Mouse (Mus musculus) ES-E14 (cell line): ENCODE results near the gene Itga9. TPM values are rescaled to one million over a fixed set of nuclear protein-coding genes. Genes with fewer than 3 reads are reported as not detected.

Experiments
- DNase-seq: peaks from one replicate; pipeline ENCODE4 v3.0.0-alpha.2; 2013; ENCODE audit warnings: low read depth, low spot score
- H3K27ac ChIP-seq: 2 replicates; pipeline ENCODE4 v1.5.1; 2012; ENCODE audit warnings: low read depth, mild to moderate bottlenecking, low read length, moderate library complexity, mixed read lengths; ENCODE audit not compliant: poor library complexity, insufficient read depth, severe bottlenecking
- H3K36me3 ChIP-seq: 2 replicates; pipeline ENCODE4 v1.6.1; 2012; ENCODE audit warnings: mild to moderate bottlenecking, low read length, moderate library complexity, mixed read lengths; ENCODE audit not compliant: control insufficient read depth, poor library complexity, insufficient read depth, severe bottlenecking
- H3K4me1 ChIP-seq, 2 experiments: fragments of 150-350 bp in 1 of 2; sonication (generic) in 1 of 2; 2 replicates each; pipeline ENCODE4 v1.6.1; 2012; ENCODE audit warnings: low read length in 2 of 2, mild to moderate bottlenecking in 1 of 2, mixed read lengths in 1 of 2; ENCODE audit not compliant: control insufficient read depth in 2 of 2, insufficient read depth in 2 of 2, poor library complexity in 1 of 2
- H3K4me3 ChIP-seq, 2 experiments: fragments of 150-350 bp in 1 of 2; sonication (generic) in 1 of 2; 2 replicates each; pipeline ENCODE4 v1.5.1; 2012; ENCODE audit warnings: low read length in 2 of 2, low read depth in 1 of 2, mild to moderate bottlenecking in 1 of 2, mixed read lengths in 1 of 2; ENCODE audit not compliant: insufficient read depth in 1 of 2, poor library complexity in 1 of 2, severe bottlenecking in 1 of 2
- H3K9ac ChIP-seq: 2 replicates; pipeline ENCODE4 v1.6.1; 2012; ENCODE audit warnings: low read depth, mild to moderate bottlenecking, low read length, mixed read lengths; ENCODE audit not compliant: poor library complexity, insufficient read depth, severe bottlenecking
- H3K9me3 ChIP-seq: fragments of 150-350 bp; sonication (generic); 2 replicates; pipeline ENCODE4 v1.6.1; 2012; ENCODE audit warnings: low read depth, mild to moderate bottlenecking, low read length; ENCODE audit not compliant: control insufficient read depth, insufficient read depth
- CHD2 ChIP-seq: IDR thresholded peaks from 2 replicates; pipeline ENCODE4 v1.6.1; 2014; ENCODE audit warnings: mild to moderate bottlenecking, low read depth, low read length, inconsistent platforms
- HCFC1 ChIP-seq: IDR thresholded peaks from 2 replicates; pipeline ENCODE4 v1.6.1; 2012; ENCODE audit warnings: low read length, inconsistent platforms, borderline replicate concordance; ENCODE audit not compliant: insufficient read depth
- MAFK ChIP-seq: IDR thresholded peaks from 2 replicates; pipeline ENCODE4 v1.6.1; 2014; ENCODE audit warnings: mild to moderate bottlenecking, low read depth, low read length, inconsistent platforms; ENCODE audit not compliant: insufficient read depth
- ZC3H11A ChIP-seq: IDR thresholded peaks from 2 replicates; pipeline ENCODE4 v1.6.1; 2012; ENCODE audit warnings: low read depth, mild to moderate bottlenecking, inconsistent platforms, low read length, borderline replicate concordance
- ZNF384 ChIP-seq: IDR thresholded peaks from 2 replicates; pipeline ENCODE4 v1.6.1; 2012; ENCODE audit warnings: low read depth, low read length, inconsistent platforms
- in situ Hi-C, 2 experiments: fragments of 600-800 bp; cut with MboI; formaldehyde crosslinking; loops; one replicate each; pipeline ENCODE4 v1.15.1; 2025; ENCODE audit warnings: low sequenced_read_pairs in 2 of 2, inconsistent platforms in 1 of 2; ENCODE audit not compliant: unreplicated experiment in 2 of 2
- total RNA-seq: library from RNA; depleted of rRNA; stranded (reverse); fragments of 300-350 nt; gene quantifications from 2 replicates; pipeline ENCODE4 v1.2.3, GENCODE M21; 2012

Gene Itga9
- total RNA-seq, 1 experiment = 19.7 TPM

DNA sequence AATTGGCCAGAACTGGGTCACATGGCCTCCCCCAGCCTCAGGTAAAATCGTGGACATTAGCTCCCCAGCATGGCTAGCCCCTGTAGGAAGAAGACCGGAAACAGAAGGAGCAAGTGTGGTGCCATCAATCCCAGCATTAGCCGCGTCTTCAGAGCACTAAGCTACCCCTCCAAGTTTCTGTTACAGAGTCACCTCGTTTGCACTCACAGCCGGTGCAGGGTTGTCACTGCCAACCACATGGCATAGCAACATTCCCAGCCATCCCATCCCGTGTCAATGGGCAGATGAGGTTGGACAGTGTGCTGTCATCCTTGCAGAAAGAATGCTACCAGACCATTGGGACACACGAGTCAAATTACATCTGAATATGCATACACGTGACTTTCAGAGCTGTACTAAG is 324.1 kb downstream of the Itga9 start:
- Histone ChIP-seq H3K9me3 (no peaks in the 10 kb centered on the region), H3K4me3 (no peak overlapping the region), H3K36me3 (no peaks in the 10 kb centered on the region), H3K9ac (no peak overlapping the region), H3K27ac (no peak overlapping the region), H3K4me1 (0 out of 4 replicates have a peak, but pooled peaks cover 0 to 1% of the 10 kb centered on the region in 2 experiments)
- TF ChIP-seq MAFK (no peak), HCFC1 (no peak), ZC3H11A (no peak), CHD2 (no peak), ZNF384 (no peak)
- in situ Hi-C loops = no loop called here
- DNase-seq = no peak

DNA sequence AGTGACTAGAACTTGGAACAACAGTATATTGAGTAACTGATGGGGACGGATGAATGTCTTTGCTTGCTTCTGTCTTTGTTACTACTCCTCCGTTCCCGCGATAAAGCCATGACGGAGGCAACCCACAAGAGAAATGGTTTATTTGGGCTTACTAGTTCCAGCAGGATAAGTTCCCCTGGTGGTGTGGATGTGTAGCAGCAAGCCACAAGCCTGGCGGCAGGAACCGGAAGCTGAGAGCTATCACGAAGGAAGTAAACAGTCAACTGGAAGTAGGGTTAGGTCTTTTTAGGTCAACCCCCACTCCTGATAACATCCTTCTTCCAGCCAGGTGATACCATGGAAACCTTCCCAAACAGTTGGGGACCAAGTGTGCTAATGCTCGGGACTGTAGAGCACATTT is 327.3 kb downstream of the Itga9 start:
- in situ Hi-C loops = no loop called here
- no peak for DNase-seq
- Histone ChIP-seq H3K36me3 (no peaks in the 10 kb centered on the region), H3K27ac (no peak overlapping the region), H3K9ac (no peak overlapping the region), H3K4me1 (no peaks in the 10 kb centered on the region), H3K4me3 (no peak overlapping the region), H3K9me3 (no peaks in the 10 kb centered on the region)
- TF ChIP-seq ZC3H11A (no peak), ZNF384 (no peak), CHD2 (no peak), HCFC1 (no peak), MAFK (no peak)

DNA sequence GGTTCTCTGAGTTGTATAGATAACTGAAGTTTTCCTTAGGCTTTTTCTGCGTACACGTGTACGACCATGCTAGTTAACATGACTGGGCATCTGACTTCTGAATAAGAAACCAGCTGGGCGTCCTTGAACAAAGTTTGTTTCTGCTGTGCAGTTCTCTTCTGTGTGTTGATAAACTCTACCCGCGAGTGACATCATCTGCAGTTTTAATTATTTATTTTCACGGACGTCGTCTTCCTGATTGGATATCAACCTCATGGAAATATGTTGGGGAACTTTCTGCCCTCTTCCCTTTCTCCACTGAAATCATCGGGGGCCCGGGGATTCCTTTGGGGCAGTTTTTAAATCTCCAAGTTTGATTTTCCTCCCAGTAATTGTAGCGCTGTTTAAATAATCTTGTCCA is 327.8 kb downstream of the Itga9 start:
- Histone ChIP-seq H3K9ac (no peak overlapping the region), H3K9me3 (no peaks in the 10 kb centered on the region), H3K27ac (no peak overlapping the region), H3K4me1 (no peaks in the 10 kb centered on the region; a peak in 1 of 4 replicates), H3K36me3 (no peaks in the 10 kb centered on the region), H3K4me3 (no peak overlapping the region)
- no peak for TF ChIP-seq CHD2
- TF ChIP-seq ZNF384 = no peak
- TF ChIP-seq HCFC1 = no peak
- TF ChIP-seq MAFK = no peak
- no peak for TF ChIP-seq ZC3H11A
- in situ Hi-C loops = no loop called here
- no peak for DNase-seq

- H3K4me1 ChIP-seq = peaks cover 0 to 3% of the 10 kb centered on the region in 2 experiments; a peak in 1 of 4 replicates
These were observed 328.6 kb downstream of the Itga9 start for GRCm38 (mm10) chr9:118935098-118935497.

GRCm38 (mm10) chr9:118936071-118936470 is 329.6 kb downstream of the Itga9 start:
- H3K4me1 ChIP-seq = peaks cover 0 to 3% of the 10 kb centered on the region in 2 experiments; a peak in 1 of 4 replicates
- no peak overlapping the region for H3K27ac ChIP-seq
- in situ Hi-C loops = no loop called here
- H3K9me3 ChIP-seq = no peaks in the 10 kb centered on the region
- TF ChIP-seq MAFK (no peak), ZC3H11A (no peak), HCFC1 (no peak), CHD2 (no peak), ZNF384 (no peak)
- H3K9ac ChIP-seq = no peak overlapping the region
- no peak overlapping the region for H3K4me3 ChIP-seq
- H3K36me3 ChIP-seq = no peaks in the 10 kb centered on the region
- DNase-seq = no peak

More at GRCm38 (mm10) chr9:118935098-118935497, 328.6 kb downstream of the Itga9 start:
- Histone ChIP-seq H3K4me3 (no peak overlapping the region), H3K27ac (no peak overlapping the region), H3K9ac (no peak overlapping the region), H3K9me3 (no peaks in the 10 kb centered on the region), H3K36me3 (no peaks in the 10 kb centered on the region)
- in situ Hi-C loops = no loop called here
- no peak for DNase-seq
- TF ChIP-seq CHD2 (no peak), HCFC1 (no peak), MAFK (no peak), ZNF384 (no peak), ZC3H11A (no peak)
